Mouse (Mus musculus) small intestine, adult 2 months (tissue): Measurements from ENCODE around the gene Garnl3. TPM values are rescaled to one million over a fixed set of nuclear protein-coding genes. Genes with fewer than 3 reads are reported as not detected.

Experiments used
- H3K27ac ChIP-seq: fragments of 200-500 bp; 2 replicates; pipeline ENCODE4 v1.5.1; 2012; ENCODE audit warnings: low read depth, low read length, control low read depth, inconsistent platforms; ENCODE audit not compliant: insufficient read depth
- H3K27me3 ChIP-seq: fragments of 200-500 bp; 2 replicates; pipeline ENCODE4 v1.6.1; 2012; ENCODE audit warnings: mild to moderate bottlenecking, moderate library complexity, low read length, inconsistent platforms; ENCODE audit not compliant: control insufficient read depth, insufficient read depth
- H3K36me3 ChIP-seq: fragments of 200-500 bp; 2 replicates; pipeline ENCODE4 v1.6.1; 2012; ENCODE audit warnings: mild to moderate bottlenecking, low read length, control low read depth, inconsistent platforms; ENCODE audit not compliant: control insufficient read depth, insufficient read depth
- H3K4me1 ChIP-seq: fragments of 200-500 bp; 2 replicates; pipeline ENCODE4 v1.6.1; 2012; ENCODE audit warnings: low read length, inconsistent platforms, mixed read lengths; ENCODE audit not compliant: control insufficient read depth, insufficient read depth, insufficient read length
- H3K4me3 ChIP-seq: fragments of 200-500 bp; 2 replicates; pipeline ENCODE4 v1.5.1; 2012; ENCODE audit warnings: low read depth, mild to moderate bottlenecking, control low read depth, inconsistent platforms, low read length, moderate library complexity
- CTCF ChIP-seq: fragments of 200-500 bp; IDR thresholded peaks from 2 replicates; pipeline ENCODE4 v1.5.1; 2012; ENCODE audit warnings: low read depth, mild to moderate bottlenecking, control low read depth, inconsistent platforms, low read length, moderate library complexity, mixed read lengths; ENCODE audit not compliant: insufficient replicate concordance, insufficient read length; ENCODE audit errors: extremely low read depth
- POLR2A ChIP-seq: fragments of 200-500 bp; IDR thresholded peaks from 2 replicates; pipeline ENCODE4 v1.6.1; 2012; ENCODE audit warnings: low read depth, mild to moderate bottlenecking, control low read depth, inconsistent platforms, low read length, moderate library complexity
- WGBS: fragments of 180-500 bp; shearing (Covaris S2); methylation state at CpG from one replicate; pipeline ENCODE4 v1.1.7; 2018; 5-methylcytosine and 5-hydroxymethylcytosine counted together
- polyA plus RNA-seq: library from polyadenylated mRNA; depleted of rRNA; stranded (reverse); fragments of >200 nt; gene quantifications from 2 replicates; pipeline ENCODE4 v1.2.3, GENCODE M21; 2012; rRNA removed

Garnl3 gene
- 1.3 and 2.0 TPM in 2 replicates for polyA plus RNA-seq

GRCm38 (mm10) chr2:33131500-33132092, at the start of gene Garnl3:
Garnl3 (minus strand) TSS chr2:33131654.
- Histone ChIP-seq H3K27ac (peak within 1 kb of the TSS; percentile 24; the same call in 1 of the 2 replicates), H3K36me3 (no peaks in the 10 kb centered on the region)
- TF ChIP-seq CTCF: peak; percentile 34; the same call in 1 of the 2 replicates
- no peak for TF ChIP-seq POLR2A

GRCm38 (mm10) chr2:33179930-33180630, 48.6 kb upstream of the Garnl3 start:
- WGBS: 78% methylated on average over 16 of the region's 16 CpGs
- H3K4me3 ChIP-seq: no peak overlapping the region
- peaks cover 7% of the 10 kb centered on the region for H3K4me1 ChIP-seq
- H3K36me3 ChIP-seq: no peaks in the 10 kb centered on the region
- H3K27me3 ChIP-seq: no peaks in the 10 kb centered on the region
- no peak for TF ChIP-seq POLR2A
- no peak for TF ChIP-seq CTCF
- H3K27ac ChIP-seq: peak overlapping the region; percentile 61

More at GRCm38 (mm10) chr2:33131500-33132092, at the start of gene Garnl3:
- 2% methylated on average over 22 of the region's 22 CpGs for whole genome bisulfite sequencing
- Histone ChIP-seq H3K4me3 (peak within 1 kb of the TSS; percentile 78), H3K27me3 (0 out of 2 replicates have a peak, but pooled peaks cover 6% of the 10 kb centered on the region), H3K4me1 (peaks cover 9% of the 10 kb centered on the region)

GRCm38 (mm10) chr2:33179171-33179929, 47.9 kb upstream of the Garnl3 start:
- TF ChIP-seq POLR2A (no peak), CTCF (no peak)
- no peak overlapping the region for H3K4me3 ChIP-seq
- no peaks in the 10 kb centered on the region for H3K36me3 ChIP-seq
- H3K27ac ChIP-seq: peak overlapping the region; percentile 61; the same call in 1 of the 2 replicates
- no peaks in the 10 kb centered on the region for H3K27me3 ChIP-seq
- peaks cover 7% of the 10 kb centered on the region for H3K4me1 ChIP-seq
- WGBS: 80% methylated on average over 14 of the region's 14 CpGs

- peaks cover 7% of the 10 kb centered on the region for H3K4me1 ChIP-seq
- 0 out of 2 replicates have a peak overlapping the region, but pooled peaks have one; percentile 2 for H3K27ac ChIP-seq
- TF ChIP-seq CTCF: no peak
- no peak for TF ChIP-seq POLR2A
- no peaks in the 10 kb centered on the region for H3K27me3 ChIP-seq
- H3K36me3 ChIP-seq: no peaks in the 10 kb centered on the region
- no peak overlapping the region for H3K4me3 ChIP-seq
- WGBS: 73% methylated on average over 11 of the region's 11 CpGs
Measured at GRCm38 (mm10) chr2:33178243-33178932, 46.9 kb upstream of the Garnl3 start.

- TF ChIP-seq CTCF (no peak), POLR2A (0 out of 2 replicates have a peak, but pooled peaks have one; percentile 24)
- no peaks in the 10 kb centered on the region for H3K27me3 ChIP-seq
- H3K4me1 ChIP-seq: peaks cover 7% of the 10 kb centered on the region
- WGBS: 41% methylated on average over 12 of the region's 12 CpGs
- H3K27ac ChIP-seq: peak overlapping the region; percentile 2; the same call in 1 of the 2 replicates
- H3K4me3 ChIP-seq: no peak overlapping the region
- H3K36me3 ChIP-seq: no peaks in the 10 kb centered on the region
Measured at GRCm38 (mm10) chr2:33177443-33178242, 46.2 kb upstream of the Garnl3 start.

- Histone ChIP-seq H3K4me3 (no peak overlapping the region), H3K36me3 (peaks cover 4% of the 10 kb centered on the region), H3K27ac (no peak overlapping the region), H3K4me1 (peaks cover 7% of the 10 kb centered on the region), H3K27me3 (no peaks in the 10 kb centered on the region)
- WGBS: 81% methylated on average over 2 of the region's 2 CpGs
- no peak for TF ChIP-seq POLR2A
- TF ChIP-seq CTCF: no peak
Measured at GRCm38 (mm10) chr2:33176921-33177320, 45.5 kb upstream of the Garnl3 start.
